17 mouse cellular contexts compared by ENCODE assay signal in genomic region chr10:56537091-56537490, GRCm38 (mm10).
"Had no signal": no experiment of that assay in that cellular context is flagged by ENCODE, and none has a peak within 500 bp of the region (broad histone marks: within the 10 kb centered on the region; RNA-seq: fewer than 3 reads in every experiment).

No protein-coding gene starts in this region.

- DNase-seq: kidney, adult 2 months; kidney, postnatal 14 days; layer of hippocampus, postnatal 36 days; lung, embryonic 14.5 days; lung, postnatal 14 days; thymus, adult 2 months; thymus, postnatal 25 days had no signal

- ATAC-seq: intestine, embryonic 16.5 days; liver, embryonic 12.5 days; midbrain, embryonic 15.5 days had no signal

- H3K4me2 ChIP-seq: kidney, embryonic 15.5 days; limb, embryonic 15.5 days; liver, embryonic 12.5 days; lung, embryonic 14.5 days; midbrain, embryonic 11.5 days; midbrain, embryonic 15.5 days; neural tube, embryonic 12.5 days had no signal

- H3K4me1 ChIP-seq: kidney, embryonic 15.5 days; liver, embryonic 12.5 days; megakaryocyte, embryonic 14.5 days; midbrain, embryonic 15.5 days; neural tube, embryonic 12.5 days had no signal

- H3K9ac ChIP-seq: kidney, embryonic 15.5 days; limb, embryonic 15.5 days; liver, embryonic 12.5 days; lung, embryonic 14.5 days; midbrain, embryonic 15.5 days; neural tube, embryonic 12.5 days had no signal

- H3K4me3 ChIP-seq: kidney, embryonic 15.5 days; limb, embryonic 15.5 days; liver, embryonic 12.5 days; megakaryocyte, embryonic 14.5 days; midbrain, embryonic 15.5 days; neural tube, embryonic 12.5 days had no signal

- H3K27me3 ChIP-seq: kidney, embryonic 15.5 days; limb, embryonic 15.5 days; liver, embryonic 12.5 days; megakaryocyte, embryonic 14.5 days; midbrain, embryonic 15.5 days; neural tube, embryonic 12.5 days had no signal

- H3K27ac ChIP-seq: kidney, embryonic 15.5 days; limb, embryonic 15.5 days; liver, embryonic 12.5 days; macrophage; midbrain, embryonic 15.5 days; neural tube, embryonic 12.5 days; stomach, postnatal 0 days had no signal

- H3K9me3 ChIP-seq: kidney, embryonic 15.5 days; limb, embryonic 15.5 days; liver, embryonic 12.5 days; midbrain, embryonic 15.5 days; neural tube, embryonic 12.5 days had no signal

- H3K36me3 ChIP-seq: kidney, embryonic 15.5 days; limb, embryonic 15.5 days; liver, embryonic 12.5 days; midbrain, embryonic 15.5 days; neural tube, embryonic 12.5 days had no signal
